Mouse (Mus musculus) large intestine, adult 2 months (tissue): ENCODE results near the gene Lrp8. TPM values are rescaled to one million over a fixed set of nuclear protein-coding genes. Genes with fewer than 3 reads are reported as not detected.

Experiments used
- DNase-seq: peaks from one replicate; pipeline ENCODE4 v3.0.0-alpha.2; 2012; ENCODE audit warnings: low read depth, low spot score
- WGBS: fragments of 180-500 bp; shearing (Covaris S2); methylation state at CpG from one replicate; pipeline ENCODE4 v1.1.7; 2018; 5-methylcytosine and 5-hydroxymethylcytosine counted together
- polyA plus RNA-seq: library from polyadenylated mRNA; depleted of rRNA; stranded (reverse); fragments of >200 nt; gene quantifications from 2 replicates; pipeline ENCODE4 v1.2.3, GENCODE M21; 2012; rRNA removed

The Lrp8 gene
- polyA plus RNA-seq, 1 experiment = 2.3 TPM

DNA sequence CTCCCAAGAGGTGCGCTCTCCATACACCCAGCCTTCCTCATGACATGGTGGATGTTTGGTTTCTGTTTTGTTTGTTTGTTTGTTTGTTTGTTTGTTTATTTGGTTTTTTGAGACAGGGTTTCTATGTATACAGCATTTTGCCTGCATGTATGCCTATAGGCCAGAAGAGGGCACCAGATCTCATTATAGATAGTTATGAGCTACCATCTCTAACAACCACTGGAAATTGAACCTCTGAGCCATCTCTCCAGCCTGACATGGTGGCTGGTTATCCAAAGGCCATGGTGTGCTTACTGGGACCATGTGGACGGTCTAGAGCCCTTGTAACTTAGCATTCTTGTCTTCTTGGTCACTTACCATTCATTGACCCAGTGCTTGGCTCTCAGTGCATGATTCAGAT lies 90.6 kb downstream of the Lrp8 start:
- DNase-seq = no peak
- 80% methylated on average over 2 of the region's 2 CpGs for WGBS

- 54% methylated on average over 5 of the region's 5 CpGs for whole genome bisulfite sequencing
- no peak for DNase-seq
Measured at GRCm38 (mm10) chr4:107899211-107899927, 97.3 kb downstream of the Lrp8 start.

- DNase-seq = no peak
- WGBS = 85% methylated on average over 3 of the region's 3 CpGs
Measured at GRCm38 (mm10) chr4:107900206-107900605, 98.1 kb downstream of the Lrp8 start.

GRCm38 (mm10) chr4:107904252-107904651 lies 102.2 kb downstream of the Lrp8 start:
- no peak for DNase-seq

GRCm38 (mm10) chr4:107906561-107906960 lies 104.5 kb downstream of the Lrp8 start:
- DNase-seq = no peak
- WGBS = 89% methylated on average over 9 of the region's 9 CpGs

More at GRCm38 (mm10) chr4:107904252-107904651, 102.2 kb downstream of the Lrp8 start:
- 95% methylated on average over 10 of the region's 10 CpGs for WGBS

DNA sequence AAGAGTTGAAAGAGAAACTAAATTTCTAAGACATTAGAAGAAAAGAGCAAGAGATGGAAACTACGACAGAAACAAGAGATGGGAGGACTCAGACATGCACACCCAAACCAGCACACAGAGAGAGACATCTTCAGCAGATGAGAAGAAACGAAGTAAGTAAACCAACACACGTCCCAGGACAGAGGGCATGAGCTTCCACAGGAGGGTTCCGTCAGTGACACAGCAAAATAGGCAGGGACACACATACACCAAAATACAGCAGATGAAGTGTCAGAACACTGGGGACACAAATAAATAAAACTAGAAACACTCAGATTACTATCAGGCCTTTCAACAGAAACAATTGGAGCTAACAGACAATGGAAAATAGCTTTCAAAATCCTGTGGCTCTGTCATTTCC lies 108.0 kb downstream of the Lrp8 start:
- 88% methylated on average over 4 of the region's 4 CpGs for WGBS
- DNase-seq = no peak

- no peak for DNase-seq
- 40% methylated on average over 2 of the region's 2 CpGs for WGBS
Measured at GRCm38 (mm10) chr4:107920336-107920735, 118.3 kb downstream of the Lrp8 start.

DNA sequence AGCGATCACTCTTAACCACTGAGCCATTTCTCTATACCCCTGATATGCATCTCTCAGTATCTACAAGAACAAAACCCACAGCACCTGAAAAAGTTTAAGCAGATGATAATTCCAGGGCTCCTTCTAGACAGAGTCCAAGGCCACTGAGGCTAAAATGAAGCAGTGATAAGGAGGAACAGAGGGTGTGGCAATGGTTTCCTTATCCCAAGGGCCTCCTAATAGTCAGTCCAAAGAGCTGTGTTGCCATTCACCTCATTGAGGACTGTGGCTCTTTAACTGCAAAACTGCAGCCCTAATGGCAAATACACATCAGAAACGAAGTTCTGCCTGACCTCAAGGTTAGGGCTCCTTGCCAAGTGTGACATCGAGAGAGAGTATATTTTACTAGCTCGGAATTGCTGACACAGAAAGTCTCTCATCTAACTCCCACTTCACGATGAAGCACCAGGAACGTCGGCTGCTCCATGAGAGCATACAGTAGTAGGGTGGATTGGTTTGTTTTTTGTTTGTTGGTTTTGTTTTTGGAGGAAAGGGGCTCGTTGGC lies 119.2 kb downstream of the Lrp8 start:
- peak; percentile 64 for DNase-seq
- 23% methylated on average over 8 of the region's 8 CpGs for WGBS

DNA sequence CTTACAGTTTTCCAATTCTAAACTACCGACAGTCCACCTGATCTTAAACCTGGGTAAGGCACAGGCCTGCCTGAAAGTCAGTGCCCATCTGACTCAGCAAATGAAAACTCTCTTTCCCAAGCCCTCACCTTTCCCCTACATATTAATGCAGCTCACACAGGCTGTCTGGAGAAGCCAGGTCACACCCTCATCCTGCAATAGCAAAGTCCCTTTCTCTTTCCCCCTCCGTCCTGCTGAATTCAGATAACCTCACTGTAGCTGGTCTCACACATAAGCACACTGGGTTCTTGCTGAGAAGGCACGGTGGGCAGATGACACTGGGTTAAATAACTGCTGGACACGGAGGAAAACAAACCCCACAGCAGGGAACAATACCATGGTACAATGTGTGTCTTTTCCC lies 119.9 kb downstream of the Lrp8 start:
- DNase-seq = peak; percentile 67
- 18% methylated on average over 4 of the region's 4 CpGs for WGBS

DNA sequence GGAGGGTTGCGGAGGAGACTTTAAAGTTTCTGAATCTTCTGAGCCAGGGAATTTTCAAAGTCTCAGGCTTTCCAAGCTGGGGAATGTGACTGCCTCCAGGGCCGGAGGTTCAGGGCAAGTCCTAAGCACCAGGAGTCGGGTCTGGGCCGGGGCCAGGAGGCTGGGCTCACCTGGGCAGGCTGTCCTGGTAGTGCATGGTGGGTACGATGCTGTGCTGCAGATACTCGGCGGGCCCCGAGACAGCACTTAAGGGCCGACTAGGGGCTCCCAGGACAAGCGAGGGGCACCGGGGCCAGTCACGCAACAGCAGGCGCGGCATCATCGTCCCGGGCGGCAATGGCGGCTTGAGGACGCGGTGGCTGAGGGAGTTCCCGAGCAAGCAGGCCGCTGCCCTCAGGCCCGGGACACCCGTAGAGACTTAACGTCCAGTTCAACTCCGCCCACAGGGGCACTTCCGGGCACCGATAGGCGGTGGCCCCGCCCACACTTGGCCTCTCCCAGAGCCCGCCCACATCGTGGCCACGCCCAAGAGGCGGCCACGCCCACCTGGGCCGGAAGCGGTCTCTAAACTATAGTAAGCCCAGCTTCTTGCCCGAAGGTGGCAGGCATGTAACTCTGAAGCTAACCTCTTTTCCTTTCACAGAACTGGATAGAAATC lies 121.2 kb downstream of the Lrp8 start, which contains the start of gene Cpt2:
Gene Cpt2, minus strand, starts transcription at position 466 of the 658 bp plus-strand sequence.
- peak; percentile 92 for DNase-seq
- WGBS = under 1% methylated on average over 38 of the region's 38 CpGs

DNA sequence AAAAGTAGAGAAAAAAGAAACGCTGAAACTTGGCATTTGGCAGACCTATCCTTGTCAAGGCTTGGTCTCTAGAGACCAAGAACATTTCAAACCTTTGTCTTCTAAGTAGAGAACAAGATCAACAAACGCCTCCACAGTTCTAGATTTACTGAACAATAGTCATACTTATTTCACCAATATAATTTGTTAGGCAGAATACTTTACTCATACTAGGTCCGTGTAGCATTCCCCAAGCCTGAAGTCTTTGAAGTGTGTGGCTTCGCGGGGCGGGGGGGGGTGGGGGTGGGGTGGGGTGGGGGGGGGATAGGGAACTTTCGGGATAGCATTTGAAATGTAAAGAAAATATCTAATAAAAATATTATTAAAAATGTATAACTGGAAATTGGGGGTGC lies 121.7 kb downstream of the Lrp8 start:
- WGBS = 21% methylated on average over 7 of the region's 7 CpGs
- DNase-seq = no peak

Other genes starting within 250 kb of the Lrp8 start
- gene Dmrtb1, start 118.0 kb upstream of the Lrp8 start, polyA plus RNA-seq = not detected in 2 replicates
- 51.0 and 51.8 TPM in 2 replicates for gene Magoh, start 77.5 kb downstream of the Lrp8 start, polyA plus RNA-seq
- 24.4 and 27.5 TPM in 2 replicates for gene 0610037L13Rik, start 87.6 kb downstream of the Lrp8 start, polyA plus RNA-seq
- 117 and 133 TPM in 2 replicates for gene Cpt2, start 121.3 kb downstream of the Lrp8 start, polyA plus RNA-seq
- 0.07 and 0.25 TPM in 2 replicates for gene Slc1a7, start 166.1 kb downstream of the Lrp8 start, polyA plus RNA-seq